Mouse (Mus musculus): Measurements from ENCODE around the gene Efcab11.
"Not testable (repeated sequence)": the region's sequence is repeated elsewhere in the genome, so short reads cannot be mapped to it uniquely, and the experiment has no call there.

GRCm38 (mm10) chr12:99818006-99818405 is 66.2 kb downstream of the Efcab11 start:
- not testable (repeated sequence) for TF ChIP-seq CTCF (IDR thresholded peaks at IDR 0.05 in 2 of 3, conservative IDR thresholded peaks at IDR 0.05 in 1 of 3; ENCODE audit: control insufficient read depth in 1 of 3, insufficient read depth in 1 of 3, low read depth in 2 of 3, low read length in 3 of 3, poor library complexity in 1 of 3, severe bottlenecking in 1 of 3); GATA1 (IDR thresholded peaks at IDR 0.05; ENCODE audit: low read depth, low read length); UBTF (IDR thresholded peaks at IDR 0.05; ENCODE audit: borderline replicate concordance, insufficient read depth, low read depth, low read length); POLR2A (IDR thresholded peaks at IDR 0.05; ENCODE audit: control insufficient read depth in 1 of 2, insufficient read depth in 1 of 2, low read depth in 1 of 2, low read length in 2 of 2, poor library complexity in 1 of 2); POLR2AphosphoS2 (IDR thresholded peaks at IDR 0.05; ENCODE audit: low read length); NELFE (IDR thresholded peaks at IDR 0.05; ENCODE audit: low read depth, low read length); EP300 (IDR thresholded peaks at IDR 0.05; ENCODE audit: low read depth in 1 of 2, low read length in 2 of 2); HCFC1 (IDR thresholded peaks at IDR 0.05; ENCODE audit: low read depth, low read length)
